Mouse (Mus musculus): ENCODE results near the gene Gm20737.
"Not testable (repeated sequence)": the region's sequence is repeated elsewhere in the genome, so short reads cannot be mapped to it uniquely, and the experiment has no call there.

Gm20737 gene

DNA sequence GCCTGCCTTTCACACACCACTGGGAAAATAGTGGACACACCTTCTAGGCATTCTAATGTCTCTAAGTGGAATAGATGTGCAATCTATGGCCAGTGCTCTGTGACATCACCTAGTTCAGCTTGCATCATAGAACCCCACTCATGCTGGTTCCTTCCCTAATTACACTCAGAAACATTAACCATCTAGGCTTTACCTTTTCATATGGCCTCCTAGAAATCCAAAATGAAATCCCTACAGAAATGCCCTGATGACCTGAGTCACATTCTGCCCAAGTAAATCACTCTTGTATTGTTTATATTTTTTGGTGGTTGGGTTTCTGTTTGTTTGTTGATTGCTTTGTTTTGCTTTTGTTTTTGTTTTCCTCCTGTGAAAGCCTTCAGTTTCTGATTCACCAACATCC, at the start of gene Gm20737:
TSS of gene Gm20737 (minus strand) at position 101 of the 400 bp plus-strand sequence.
- TF ChIP-seq GATA4 (IDR thresholded peaks at IDR 0.05; ENCODE audit: insufficient replicate concordance, low read length): not testable (repeated sequence)

DNA sequence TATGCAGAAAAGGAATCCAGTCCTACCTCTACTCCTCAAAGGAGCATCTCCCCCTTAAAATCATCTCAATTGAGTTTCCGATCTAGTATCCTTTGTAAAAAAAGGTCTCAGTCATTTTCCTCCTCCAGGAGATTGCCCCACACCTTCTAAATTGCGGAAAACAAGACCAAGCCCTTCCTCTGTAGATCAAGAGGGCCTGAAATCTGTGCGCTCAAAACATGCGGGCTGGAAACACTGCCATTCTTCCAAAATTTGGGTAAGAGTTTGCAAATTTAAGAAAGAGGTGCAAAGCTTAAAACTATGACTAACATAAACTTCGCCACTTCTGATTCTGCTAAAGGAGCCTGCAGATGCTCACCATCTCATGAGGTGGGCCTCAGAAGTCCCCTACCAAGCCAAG, 17.3 kb upstream of the Gm20737 start, which contains the start of gene Gm21775:
TSS of gene Gm21775 (plus strand) at position 301 of the 400 bp plus-strand sequence.
- TF ChIP-seq GATA4 (IDR thresholded peaks at IDR 0.05; ENCODE audit: insufficient replicate concordance, low read length): not testable (repeated sequence)

Measured in liver, adult (tissue).